Mouse (Mus musculus) heart, adult 2 months (tissue): ENCODE measurements around the gene Alpk3. TPM values are rescaled to one million over a fixed set of nuclear protein-coding genes. Genes with fewer than 3 reads are reported as not detected.

Experiments used
- DNase-seq, 2 experiments: peaks; one replicate each; pipeline ENCODE4 v3.0.0; 2021
- H3K27ac ChIP-seq: fragments of 200-600 bp; 2 replicates; pipeline ENCODE4 v1.8.1; 2022
- H3K27me3 ChIP-seq: fragments of 200-500 bp; 2 replicates; pipeline ENCODE4 v1.6.1; 2012; ENCODE audit warnings: mild to moderate bottlenecking, low read length, inconsistent platforms, mixed read lengths; ENCODE audit not compliant: control insufficient read depth, insufficient read depth
- H3K36me3 ChIP-seq: fragments of 200-500 bp; 2 replicates; pipeline ENCODE4 v1.6.1; 2012; ENCODE audit warnings: low read length, inconsistent platforms; ENCODE audit not compliant: control insufficient read depth, insufficient read depth
- H3K4me1 ChIP-seq: fragments of 200-500 bp; 2 replicates; pipeline ENCODE4 v1.6.1; 2011; ENCODE audit warnings: low read length; ENCODE audit not compliant: control insufficient read depth, insufficient read depth
- H3K4me3 ChIP-seq: fragments of 200-600 bp; 2 replicates; pipeline ENCODE4 v1.8.1; 2022
- H3K79me2 ChIP-seq: fragments of 200-500 bp; replicated peaks from 2 replicates; pipeline ENCODE4 v1.6.1; 2012; ENCODE audit warnings: mild to moderate bottlenecking, inconsistent platforms, low read length, moderate library complexity, mixed read lengths; ENCODE audit not compliant: control insufficient read depth, insufficient read depth
- H3K9ac ChIP-seq: fragments of 200-500 bp; 2 replicates; pipeline ENCODE4 v1.6.1; 2012; ENCODE audit warnings: low read depth, mild to moderate bottlenecking, control low read depth, inconsistent platforms, low read length, mixed read lengths
- CTCF ChIP-seq: fragments of 200-600 bp; IDR thresholded peaks from 2 replicates; pipeline ENCODE4 v1.8.1; 2022; ENCODE audit warnings: antibody characterized with exemption, mild to moderate bottlenecking, moderate library complexity
- EP300 ChIP-seq: fragments of 200-500 bp; IDR thresholded peaks from 2 replicates; pipeline ENCODE4 v1.6.1; 2011; ENCODE audit warnings: low read depth, low read length, control low read depth; ENCODE audit not compliant: insufficient read depth
- POLR2A ChIP-seq: fragments of 200-500 bp; IDR thresholded peaks from 2 replicates; pipeline ENCODE4 v1.6.1; 2011; ENCODE audit warnings: mild to moderate bottlenecking, low read depth, low read length, control low read depth; ENCODE audit not compliant: insufficient read depth
- WGBS: fragments of 180-500 bp; shearing (Covaris S2); methylation state at CpG from one replicate; pipeline ENCODE4 v1.1.7; 2018; 5-methylcytosine and 5-hydroxymethylcytosine counted together
- intact Hi-C: fragments of 180-260 bp; cut with DNase I; formaldehyde crosslinking; loops from one replicate; pipeline ENCODE4 v1.15.1; 2025
- polyA plus RNA-seq: library from polyadenylated mRNA; depleted of rRNA; stranded (reverse); fragments of >200 nt; gene quantifications from 2 replicates; pipeline ENCODE4 v1.2.3, GENCODE M21; 2012; rRNA removed
- total RNA-seq, 2 experiments: library from RNA; stranded (reverse); gene quantifications; 2 replicates each; pipeline ENCODE4 v1.2.3; 2021

The Alpk3 gene
- total and polyA plus RNA-seq, 3 experiments = 32.3 to 137 (median 117) TPM

DNA sequence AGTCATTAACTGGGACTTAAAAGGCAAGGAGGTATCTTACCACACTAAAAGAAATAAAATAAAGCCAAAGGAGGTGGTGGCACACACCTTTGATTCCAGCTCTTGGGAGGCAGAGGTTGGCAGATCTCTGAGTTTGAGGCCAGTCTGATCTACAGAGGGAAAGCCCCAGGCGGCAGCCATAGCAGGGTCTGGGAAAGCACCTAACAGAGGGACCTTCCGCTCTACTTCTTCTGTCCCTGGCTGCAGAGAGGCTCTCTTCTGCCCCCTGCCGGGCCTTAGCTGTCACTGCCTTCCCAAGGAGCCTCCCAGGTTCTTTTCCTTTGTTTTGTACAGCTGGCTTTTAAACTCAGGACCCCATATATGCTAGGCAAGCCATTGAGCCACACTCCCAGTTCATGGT is 97.6 kb downstream of the Alpk3 start:
- Histone ChIP-seq H3K27me3 (no peaks in the 10 kb centered on the region), H3K79me2 (no peaks in the 10 kb centered on the region), H3K4me1 (peaks cover 1% of the 10 kb centered on the region; the same call in 1 of the 2 replicates), H3K36me3 (no peaks in the 10 kb centered on the region), H3K4me3 (no peak overlapping the region), H3K27ac (no peak overlapping the region; the same call in 1 of the 2 replicates), H3K9ac (no peak overlapping the region)
- peak; percentile 66 to 71 for DNase-seq
- TF ChIP-seq CTCF = peak; percentile 100
- TF ChIP-seq EP300 = 0 out of 2 replicates have a peak, but pooled peaks have one; percentile 58
- no peak for TF ChIP-seq POLR2A
- intact Hi-C loops = loop anchor here (1.0 to 5.0 kb wide), 6 partner anchors 93 to 423 kb away; partner anchors contain the start of genes Sec11a and Zfp592
- WGBS = 2% methylated on average over 3 of the region's 3 CpGs

Other genes starting within 250 kb of the Alpk3 start
- gene Iqgap1, start 231.6 kb upstream of the Alpk3 start, total RNA-seq = 10 to 100 TPM; 33.5 to 35.8 TPM
- 34.8 and 47.5 TPM in 2 replicates for gene Iqgap1, start 231.6 kb upstream of the Alpk3 start, polyA plus RNA-seq
- gene Zscan2, start 196.7 kb upstream of the Alpk3 start, total RNA-seq = 1 to 10 TPM; 5.7 to 6.3 TPM
- gene Zscan2, start 196.7 kb upstream of the Alpk3 start, polyA plus RNA-seq = 3.0 and 4.0 TPM in 2 replicates
- gene Wdr73, start 156.3 kb upstream of the Alpk3 start, total RNA-seq = 1 to 10 TPM; 4.3 to 7.2 TPM
- gene Wdr73, start 156.3 kb upstream of the Alpk3 start, polyA plus RNA-seq = 7.7 and 10.7 TPM in 2 replicates
- gene Nmb, start 152.5 kb upstream of the Alpk3 start, total RNA-seq = 1 to 10 TPM; 7.5 to 9.8 TPM
- 4.2 and 4.9 TPM in 2 replicates for gene Nmb, start 152.5 kb upstream of the Alpk3 start, polyA plus RNA-seq
- gene Sec11a, start 109.8 kb upstream of the Alpk3 start, total RNA-seq = 10 to 100 TPM; 41.6 to 43.4 TPM
- 37.3 and 64.8 TPM in 2 replicates for gene Sec11a, start 109.8 kb upstream of the Alpk3 start, polyA plus RNA-seq
- 10 to 100 TPM; 16.1 to 17.1 TPM for gene Zfp592, start 63.9 kb upstream of the Alpk3 start, total RNA-seq
- 10.6 and 11.0 TPM in 2 replicates for gene Zfp592, start 63.9 kb upstream of the Alpk3 start, polyA plus RNA-seq
- gene Slc28a1, start 57.2 kb downstream of the Alpk3 start, total RNA-seq = under 1 TPM; 0.18 to 0.20 TPM
- 0.08 and 0.20 TPM in 2 replicates for gene Slc28a1, start 57.2 kb downstream of the Alpk3 start, polyA plus RNA-seq
- 10 to 100 TPM; 12.2 to 13.0 TPM for gene Pde8a, start 156.0 kb downstream of the Alpk3 start, total RNA-seq
- gene Pde8a, start 156.0 kb downstream of the Alpk3 start, polyA plus RNA-seq = 7.8 and 13.6 TPM in 2 replicates